Mouse (Mus musculus) frontal cortex, postnatal 36 days (tissue): ENCODE results near the gene Cdc5l.
A peak's percentile ranks its signal among the peaks of the same experiment; 100 is the strongest.
"Not testable (repeated sequence)": the region's sequence is repeated elsewhere in the genome, so short reads cannot be mapped to it uniquely, and the experiment has no call there.

ENCODE experiments used
- DNase-seq, 2 experiments: peaks; one replicate each; pipeline ENCODE4 v3.0.0; 2022; ENCODE audit warnings: low spot score in 2 of 2

Cdc5l gene

GRCm38 (mm10) chr17:45433419-45434261, at the start of gene Cdc5l:
Gene Cdc5l (minus strand): TSS chr17:45433737.
- DNase-seq = peak; percentile 94 to 97

- no peak for DNase-seq
Measured at GRCm38 (mm10) chr17:45480429-45480828, 46.9 kb upstream of the Cdc5l start.

- peak; percentile 85 to 89 for DNase-seq
Measured at GRCm38 (mm10) chr17:45478234-45478825, 44.8 kb upstream of the Cdc5l start.

- peak; percentile 88 to 92 for DNase-seq
Measured at GRCm38 (mm10) chr17:45474669-45475465, 41.3 kb upstream of the Cdc5l start, which contains the start of gene Spats1. Gene Spats1 (minus strand): TSS chr17:45475415.

- DNase-seq = no peak
Measured at GRCm38 (mm10) chr17:45474146-45474545, 40.6 kb upstream of the Cdc5l start.

GRCm38 (mm10) chr17:45473667-45474066, 40.1 kb upstream of the Cdc5l start:
- no peak for DNase-seq

- DNase-seq = no peak
Measured at GRCm38 (mm10) chr17:45470726-45471125, 37.2 kb upstream of the Cdc5l start.

GRCm38 (mm10) chr17:45468302-45468701, 34.8 kb upstream of the Cdc5l start:
- DNase-seq = no peak

GRCm38 (mm10) chr17:45466701-45467100, 33.2 kb upstream of the Cdc5l start:
- no peak for DNase-seq

GRCm38 (mm10) chr17:45464255-45464654, 30.7 kb upstream of the Cdc5l start:
- no peak for DNase-seq

- DNase-seq = no peak
Measured at GRCm38 (mm10) chr17:45462506-45462905, 29.0 kb upstream of the Cdc5l start.

GRCm38 (mm10) chr17:45459062-45459461, 25.5 kb upstream of the Cdc5l start:
- no peak for DNase-seq

GRCm38 (mm10) chr17:45458516-45458915, 25.0 kb upstream of the Cdc5l start:
- no peak for DNase-seq

GRCm38 (mm10) chr17:45457487-45457886, 23.9 kb upstream of the Cdc5l start:
- no peak for DNase-seq

GRCm38 (mm10) chr17:45456260-45457152, 23.0 kb upstream of the Cdc5l start:
- peak in 1 of 2 experiments; percentile 43 for DNase-seq

- not testable (repeated sequence) for DNase-seq
Measured at GRCm38 (mm10) chr17:45455783-45456182, 22.2 kb upstream of the Cdc5l start.

- no peak for DNase-seq
Measured at GRCm38 (mm10) chr17:45454794-45455193, 21.3 kb upstream of the Cdc5l start.

- DNase-seq = no peak
Measured at GRCm38 (mm10) chr17:45452271-45452670, 18.7 kb upstream of the Cdc5l start.

- no peak for DNase-seq
Measured at GRCm38 (mm10) chr17:45450153-45450552, 16.6 kb upstream of the Cdc5l start.

GRCm38 (mm10) chr17:45449586-45449985, 16.0 kb upstream of the Cdc5l start:
- DNase-seq = no peak

- no peak for DNase-seq
Measured at GRCm38 (mm10) chr17:45447063-45447462, 13.5 kb upstream of the Cdc5l start.
